Mouse (Mus musculus) large intestine, adult 2 months (tissue): Measurements from ENCODE around the gene Tmod2. TPM values are rescaled to one million over a fixed set of nuclear protein-coding genes. Genes with fewer than 3 reads are reported as not detected.
"Not testable (repeated sequence)": the region's sequence is repeated elsewhere in the genome, so short reads cannot be mapped to it uniquely, and the experiment has no call there.

ENCODE experiments used
- DNase-seq: peaks from one replicate; pipeline ENCODE4 v3.0.0-alpha.2; 2012; ENCODE audit warnings: low read depth, low spot score
- WGBS: fragments of 180-500 bp; shearing (Covaris S2); methylation state at CpG from one replicate; pipeline ENCODE4 v1.1.7; 2018; 5-methylcytosine and 5-hydroxymethylcytosine counted together
- polyA plus RNA-seq: library from polyadenylated mRNA; depleted of rRNA; stranded (reverse); fragments of >200 nt; gene quantifications from 2 replicates; pipeline ENCODE4 v1.2.3, GENCODE M21; 2012

Gene Tmod2
- polyA plus RNA-seq, 1 experiment: 0.43 TPM

DNA sequence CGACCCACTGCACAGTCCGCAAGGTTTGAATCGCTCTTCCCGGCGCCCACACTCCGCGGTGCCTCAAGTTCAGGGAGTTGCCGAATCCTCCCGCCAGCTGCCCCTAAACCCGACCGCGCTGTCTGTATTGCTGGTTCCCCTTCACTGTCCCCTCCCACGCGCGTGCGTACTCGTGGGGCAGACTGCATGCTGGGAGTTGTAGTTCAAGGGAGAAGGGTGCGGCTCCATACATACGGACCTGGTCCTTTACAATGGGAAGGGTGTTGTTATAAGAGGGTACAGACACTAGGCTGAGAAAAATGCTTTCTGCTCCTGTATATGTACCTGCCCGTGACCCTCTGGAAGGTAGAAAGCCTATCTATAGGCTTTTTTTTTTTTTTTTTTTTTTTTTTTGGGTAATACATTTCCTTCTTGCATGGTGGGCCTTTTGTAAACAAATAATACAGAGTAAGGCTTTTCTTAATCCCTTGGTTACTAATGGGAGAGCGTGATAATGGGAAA, 51.6 kb downstream of the Tmod2 start, which contains the start of gene Tmod3:
Gene Tmod3 (minus strand): TSS at position 146 of the 501 bp plus-strand sequence.
- 2% methylated on average over 21 of the region's 21 CpGs for WGBS
- DNase-seq: peak; percentile 94

DNA sequence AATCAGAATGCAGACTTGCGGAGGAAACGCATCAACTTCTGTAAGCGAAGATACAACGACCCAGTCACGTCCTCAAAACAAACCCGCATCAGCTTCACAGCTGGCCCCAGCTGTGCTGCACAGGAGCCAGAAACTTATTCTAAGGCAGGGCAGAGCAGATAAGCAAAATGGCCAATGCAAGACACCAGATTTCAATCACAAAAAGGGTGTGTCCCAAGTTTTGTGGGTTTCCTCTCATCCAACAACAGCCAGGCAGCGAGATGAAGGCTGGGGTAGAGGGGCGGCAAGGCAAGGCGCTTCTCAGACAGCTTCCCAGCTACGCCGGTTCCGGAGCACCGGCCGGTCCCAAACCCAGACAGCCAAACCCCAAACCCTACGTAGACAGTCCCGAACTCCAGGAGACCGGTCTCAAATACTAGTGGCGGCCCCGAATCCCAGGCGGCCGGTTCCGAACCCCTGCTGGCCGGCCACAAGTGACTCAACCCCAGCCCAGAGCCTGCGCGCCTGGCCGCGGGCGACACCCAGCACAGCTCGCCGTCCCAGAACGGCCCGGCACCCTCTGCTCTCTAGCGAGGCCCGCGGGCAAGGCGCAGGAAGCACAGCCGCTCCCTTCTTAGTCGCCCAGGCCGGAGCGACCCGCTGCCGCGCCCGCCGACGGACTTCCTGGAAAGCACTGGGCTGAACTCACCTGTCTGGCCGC, 52.2 kb downstream of the Tmod2 start:
- under 1% methylated on average over 47 of the region's 47 CpGs for WGBS
- peak; percentile 6 for DNase-seq

DNA sequence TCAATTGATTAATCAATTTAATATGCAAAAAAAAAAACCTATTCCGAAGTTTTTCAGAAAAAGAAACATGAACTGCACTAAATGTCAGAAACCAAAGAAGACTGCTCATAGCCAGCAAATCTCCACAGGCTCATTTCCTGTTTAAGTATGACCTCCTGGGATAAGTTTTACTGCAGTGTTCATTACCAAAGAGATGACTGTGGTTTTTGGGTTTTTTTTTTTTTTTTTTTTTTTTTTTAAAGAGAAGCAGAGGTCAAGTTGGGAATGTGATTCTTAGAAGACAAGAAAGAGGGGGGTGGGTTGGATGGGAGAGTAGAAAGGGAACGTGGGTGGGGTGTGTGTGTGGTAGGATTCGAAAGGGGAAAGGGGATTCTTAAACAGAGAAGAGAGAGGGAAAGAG, 52.8 kb downstream of the Tmod2 start:
- no peak for DNase-seq
- 14% methylated on average over 3 of the region's 3 CpGs for WGBS

DNA sequence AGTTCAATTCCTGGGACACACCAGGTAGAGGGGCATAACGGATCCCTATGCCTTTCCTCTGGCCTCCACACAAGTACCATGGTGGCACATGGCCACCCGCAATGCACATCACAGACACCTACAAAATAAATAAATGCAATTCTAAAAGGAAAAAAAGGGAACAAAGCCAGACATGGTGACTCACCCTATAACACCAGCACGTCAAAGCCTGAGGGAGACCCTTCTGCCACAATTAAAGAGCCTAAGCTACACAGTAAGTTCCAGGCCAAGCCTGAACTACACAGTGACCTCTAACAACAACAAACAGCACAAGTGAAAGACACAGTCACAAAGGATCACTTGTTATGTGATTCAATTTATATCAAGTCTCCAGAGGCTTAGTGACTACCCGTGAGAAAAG, 57.4 kb downstream of the Tmod2 start:
- 65% methylated on average over 4 of the region's 4 CpGs for WGBS
- no peak for DNase-seq

DNA sequence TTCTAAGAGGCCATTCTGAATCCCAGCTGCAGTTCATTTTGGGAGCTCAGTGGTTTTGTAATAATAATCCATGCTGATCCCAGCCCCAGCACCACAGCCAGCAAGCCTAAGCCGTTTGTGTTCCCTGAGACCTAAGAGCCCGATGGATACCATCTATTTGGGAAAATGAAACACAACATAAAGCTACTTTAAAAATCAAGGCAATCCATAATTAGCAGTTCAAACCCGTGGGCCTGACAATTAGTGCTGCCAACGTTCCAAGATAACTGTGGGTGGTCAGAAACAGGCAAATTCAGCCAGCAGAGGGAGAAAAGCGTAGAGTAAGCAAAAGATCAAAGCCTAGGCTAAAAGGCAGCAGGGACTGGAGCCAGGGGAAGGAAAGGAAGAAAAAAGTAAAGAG, 59.8 kb downstream of the Tmod2 start:
- WGBS: 61% methylated on average over 5 of the region's 5 CpGs
- DNase-seq: no peak

DNA sequence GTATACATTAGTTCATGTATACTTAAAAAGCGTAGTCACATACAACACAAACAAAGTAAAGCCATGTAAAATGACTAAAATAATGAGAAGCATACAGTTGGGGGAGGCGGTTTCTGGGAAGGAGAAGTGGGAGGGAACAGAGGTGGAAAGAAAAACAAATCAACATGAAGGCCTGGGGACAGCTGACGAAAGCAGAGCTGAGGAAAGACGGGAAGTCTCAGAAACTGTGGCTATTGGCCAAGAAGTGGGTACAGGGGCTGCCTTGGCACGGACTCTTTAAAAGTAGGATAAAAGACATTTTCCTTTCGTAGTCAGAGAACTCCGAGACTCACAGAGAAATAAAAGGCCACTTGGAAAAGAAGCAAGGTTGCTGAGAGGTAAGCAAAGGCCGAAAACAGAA, 62.1 kb downstream of the Tmod2 start:
- WGBS: 80% methylated on average over 8 of the region's 8 CpGs
- DNase-seq: no peak

DNA sequence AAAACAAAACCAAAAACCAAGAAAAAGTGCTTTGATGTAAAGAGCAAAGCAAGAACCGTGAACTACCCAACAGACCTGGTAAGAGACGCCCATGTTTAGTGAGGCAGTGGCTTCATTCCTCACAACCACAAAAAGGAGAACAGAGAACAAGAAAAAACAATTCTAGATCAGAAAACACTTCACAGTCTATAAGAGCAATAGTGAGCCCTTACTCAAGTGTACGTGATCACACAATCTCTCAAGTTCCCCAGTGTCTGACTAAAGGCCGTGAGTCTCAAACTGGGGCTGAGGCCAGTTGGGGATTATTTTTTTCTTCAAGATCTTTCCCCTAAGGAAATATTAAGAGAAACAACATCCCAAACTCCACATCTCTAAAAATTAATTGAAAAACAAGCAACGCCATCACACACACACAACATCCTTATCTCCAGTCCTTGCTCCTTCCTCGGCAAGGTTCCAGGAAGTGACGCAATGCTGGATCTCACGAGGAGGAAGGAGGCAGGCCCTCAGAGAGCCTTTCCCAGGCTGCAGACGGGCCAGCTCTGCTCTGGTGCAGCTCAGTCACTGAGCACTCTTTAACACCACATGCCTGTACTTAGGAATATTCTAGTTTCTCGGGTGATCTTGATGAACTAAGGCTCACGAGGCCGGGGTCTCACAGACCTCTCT, 64.1 kb downstream of the Tmod2 start:
- peak; percentile 76 for DNase-seq
- WGBS: 44% methylated on average over 12 of the region's 12 CpGs

DNA sequence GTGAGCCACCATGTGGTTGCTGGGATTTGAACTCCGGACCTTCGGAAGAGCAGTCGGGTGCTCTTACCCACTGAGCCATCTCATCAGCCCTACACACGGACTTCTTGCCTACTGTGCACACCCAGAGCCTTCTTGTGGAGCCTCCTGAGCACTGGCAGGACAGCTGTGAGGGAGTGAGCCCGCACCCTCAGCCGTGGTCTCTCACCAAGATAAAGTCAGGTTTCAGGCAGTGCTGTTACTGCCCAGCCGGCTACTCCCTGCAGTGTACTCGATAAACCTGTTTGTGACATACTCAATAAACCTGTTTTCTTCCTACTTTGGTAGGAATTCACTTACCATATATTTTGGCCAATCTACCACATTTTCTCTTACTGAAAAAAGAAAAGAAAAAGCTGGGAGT, 65.6 kb downstream of the Tmod2 start:
- 75% methylated on average over 8 of the region's 8 CpGs for WGBS
- DNase-seq: no peak

DNA sequence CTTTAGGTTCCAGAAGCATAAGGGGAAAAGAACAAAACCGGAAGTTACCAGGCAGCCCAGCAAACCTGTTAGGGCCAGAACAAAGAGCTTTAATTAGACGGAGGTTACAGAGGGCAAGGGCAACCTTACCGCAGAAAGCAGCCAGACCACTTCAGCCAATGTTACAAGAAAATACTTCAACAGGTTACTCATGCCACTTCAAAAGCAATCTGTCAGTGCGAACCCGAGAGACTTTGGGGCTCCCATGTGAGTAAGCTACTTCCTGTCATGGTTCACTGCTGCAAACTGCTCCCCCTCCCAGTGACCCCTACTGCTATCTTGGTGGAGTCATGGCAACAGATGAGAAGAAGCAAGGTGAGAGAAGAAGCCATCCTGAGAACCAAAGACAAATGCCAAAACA, 69.6 kb downstream of the Tmod2 start:
- WGBS: 14% methylated on average over 5 of the region's 5 CpGs
- no peak for DNase-seq

DNA sequence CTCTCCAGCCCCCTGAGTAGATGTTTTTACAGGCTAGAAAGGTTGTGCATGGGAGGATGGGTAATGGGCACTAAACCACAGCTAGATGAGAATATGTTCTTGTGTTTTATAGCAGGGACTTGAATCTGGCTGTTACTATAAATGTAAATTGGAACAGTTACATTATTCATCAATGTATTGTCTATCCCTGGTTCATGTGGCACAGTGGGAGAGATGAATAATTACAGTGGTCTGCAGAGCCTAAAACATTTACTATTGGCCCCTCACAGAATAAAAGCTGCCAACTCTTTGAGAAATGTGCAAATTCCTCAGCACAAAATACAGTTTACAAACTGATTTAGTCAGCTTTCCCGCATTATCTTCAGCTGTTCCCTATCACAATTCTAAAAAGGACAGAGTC, 74.7 kb downstream of the Tmod2 start:
- DNase-seq: no peak
- 84% methylated on average over 1 of the region's 1 CpGs for WGBS

DNA sequence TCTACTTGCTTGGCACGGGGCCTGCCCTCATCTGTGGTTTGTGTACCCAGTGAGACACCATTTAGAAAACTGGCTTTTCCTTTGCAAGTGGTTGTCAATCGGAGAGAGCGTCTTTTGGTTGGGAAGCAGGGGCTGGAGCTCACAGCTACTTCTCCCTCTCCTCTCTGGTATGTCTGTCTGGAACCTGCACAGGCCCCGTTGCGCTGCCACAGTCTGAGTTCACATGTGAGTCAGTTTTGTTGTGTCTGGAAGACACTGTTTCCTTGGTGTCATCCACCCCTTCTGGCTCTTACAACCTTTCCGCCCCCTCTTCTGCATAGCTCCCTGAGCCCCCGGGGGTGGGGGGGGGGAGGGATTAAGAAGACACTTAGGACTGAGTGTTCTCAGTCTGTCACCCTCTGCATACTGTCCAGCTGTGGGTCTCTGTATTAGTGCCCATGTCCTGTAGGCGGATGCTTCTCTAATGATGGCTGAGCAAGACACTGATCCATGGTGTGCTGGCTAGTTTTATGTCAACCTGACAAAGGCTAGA, 76.6 kb downstream of the Tmod2 start:
- WGBS: 85% methylated on average over 8 of the region's 8 CpGs
- no peak for DNase-seq

DNA sequence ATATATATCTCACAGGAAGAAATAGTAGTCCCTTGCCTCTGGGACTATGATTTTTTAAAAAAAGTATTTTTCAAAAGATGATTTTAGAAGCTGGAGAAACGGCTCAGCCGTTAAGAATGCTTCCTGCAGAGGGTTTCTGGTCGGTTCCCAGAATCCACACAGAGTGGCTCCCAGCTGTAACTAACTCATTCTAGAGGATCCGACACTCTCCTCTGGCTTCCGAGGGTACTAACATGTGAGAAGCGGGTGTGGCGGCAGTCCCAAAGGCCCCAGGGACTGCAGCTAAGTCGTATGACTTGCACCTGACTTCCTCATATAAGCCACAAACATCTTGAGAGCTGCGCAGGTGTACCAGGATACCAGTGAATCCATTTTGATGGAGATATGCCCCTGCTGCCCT, 78.1 kb downstream of the Tmod2 start:
- DNase-seq: not testable (repeated sequence)
- WGBS: 71% methylated on average over 9 of the region's 9 CpGs

DNA sequence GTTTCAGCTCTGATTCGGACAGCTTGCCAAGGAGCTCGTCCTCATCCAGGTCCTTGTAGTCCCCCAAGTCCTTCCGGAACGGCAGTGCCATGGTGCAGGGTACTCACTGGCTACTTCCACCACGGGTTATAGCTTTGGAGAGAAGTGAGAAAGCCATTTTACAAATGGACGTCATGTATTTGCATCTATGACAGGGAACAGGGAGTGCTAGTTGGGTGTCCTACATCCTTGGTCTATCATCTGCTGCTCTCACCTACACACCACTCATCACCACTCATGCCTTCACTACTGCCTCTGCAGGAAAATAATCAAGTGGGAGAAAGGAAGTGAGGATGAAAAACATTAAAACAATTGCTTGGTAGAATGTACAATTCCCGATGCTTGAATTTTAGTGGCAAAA, 78.7 kb downstream of the Tmod2 start:
- no peak for DNase-seq
- 85% methylated on average over 7 of the region's 7 CpGs for WGBS

DNA sequence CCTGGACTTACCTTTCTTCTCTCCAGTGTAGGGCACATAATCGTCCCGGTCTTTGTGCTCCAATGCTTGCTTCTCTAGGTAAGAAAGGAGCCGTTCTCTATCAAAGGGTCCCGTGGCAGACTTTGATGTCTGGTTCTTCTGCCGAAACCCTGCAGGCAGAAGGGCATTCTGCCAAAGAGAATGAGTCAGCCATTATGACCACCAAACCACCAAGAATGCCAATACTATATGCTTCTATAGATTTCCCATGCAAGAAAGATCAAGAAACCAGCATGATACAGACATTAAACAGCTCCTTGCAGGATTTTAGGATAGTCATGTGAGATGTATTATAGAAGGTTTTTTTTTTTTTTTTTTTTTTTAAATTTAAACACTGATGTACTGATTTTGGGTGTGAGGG, 81.8 kb downstream of the Tmod2 start:
- WGBS: 37% methylated on average over 5 of the region's 5 CpGs

DNA sequence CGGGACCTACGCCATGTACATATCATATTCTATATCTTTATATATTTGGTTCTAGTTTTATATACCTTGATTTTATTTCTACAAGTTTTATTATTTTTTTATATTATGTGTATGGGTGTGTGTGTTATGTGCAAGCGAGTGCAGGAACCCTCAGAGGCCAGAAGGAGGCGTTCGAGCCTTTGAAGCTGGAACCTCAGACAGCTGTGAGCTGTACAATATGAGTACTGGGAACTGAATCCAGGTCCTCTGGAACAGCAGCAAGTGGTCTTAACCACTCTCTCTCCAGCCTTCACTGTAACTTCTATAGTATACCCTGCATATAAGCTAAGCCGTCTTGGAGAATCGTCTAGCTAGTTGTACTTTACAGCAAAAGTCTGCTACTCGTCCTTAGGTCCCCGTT, 83.0 kb downstream of the Tmod2 start:
- DNase-seq: no peak
- WGBS: 93% methylated on average over 9 of the region's 9 CpGs

More for the DNA sequence above, 81.8 kb downstream of the Tmod2 start:
- DNase-seq: no peak

DNA sequence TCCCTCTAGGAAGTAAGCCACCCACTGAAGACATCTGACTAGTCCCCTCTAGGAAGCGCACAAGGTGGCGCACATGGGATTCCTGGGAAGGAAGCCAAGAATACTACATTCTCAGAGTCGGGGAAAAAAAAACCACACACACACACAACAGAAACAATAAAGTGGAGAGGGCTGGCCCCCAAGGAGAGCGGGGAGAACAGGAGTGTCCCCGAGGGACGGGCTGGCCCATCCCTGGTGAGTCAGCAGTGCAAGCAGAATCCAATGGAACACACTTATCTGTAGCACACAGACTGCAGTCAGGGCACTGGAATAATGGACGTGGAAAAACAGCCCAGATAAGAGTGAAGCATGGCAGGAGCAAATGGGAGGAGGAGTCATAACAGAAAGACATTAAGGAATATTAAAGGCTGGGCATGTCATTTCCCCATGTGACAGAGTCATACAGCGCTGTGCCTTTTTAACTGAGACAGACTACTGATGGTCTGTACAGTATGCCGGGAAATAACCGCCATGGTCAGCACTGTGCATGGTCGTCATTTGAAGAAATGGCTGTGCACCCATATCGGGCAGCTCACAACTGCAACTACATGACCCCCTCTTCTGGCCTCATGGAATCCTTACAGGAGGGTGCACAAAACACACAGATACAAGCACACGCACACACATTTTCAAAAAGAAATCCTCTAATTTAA, 83.6 kb downstream of the Tmod2 start:
- 42% methylated on average over 13 of the region's 13 CpGs for WGBS
- DNase-seq: peak; percentile 19

DNA sequence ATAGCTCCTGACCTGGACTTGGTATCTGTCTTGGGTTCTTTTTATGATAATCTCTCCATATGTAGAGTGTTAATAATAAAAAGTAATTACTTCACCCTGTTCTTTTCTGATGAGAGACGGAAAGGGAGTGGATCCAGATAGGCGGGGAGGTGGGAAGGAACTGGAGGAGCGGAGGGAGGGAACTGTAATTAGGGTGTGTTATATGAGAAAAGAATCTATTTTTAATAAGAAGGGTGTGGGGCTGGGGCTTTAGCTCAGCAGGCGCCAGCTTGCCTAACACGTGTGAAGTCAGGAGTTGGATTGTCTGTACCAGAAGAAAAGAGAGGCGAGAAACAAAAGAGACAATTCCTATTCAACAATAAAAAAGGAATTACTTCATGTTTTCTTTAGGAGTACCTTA, 87.5 kb downstream of the Tmod2 start:
- DNase-seq: no peak
- 72% methylated on average over 6 of the region's 6 CpGs for WGBS

DNA sequence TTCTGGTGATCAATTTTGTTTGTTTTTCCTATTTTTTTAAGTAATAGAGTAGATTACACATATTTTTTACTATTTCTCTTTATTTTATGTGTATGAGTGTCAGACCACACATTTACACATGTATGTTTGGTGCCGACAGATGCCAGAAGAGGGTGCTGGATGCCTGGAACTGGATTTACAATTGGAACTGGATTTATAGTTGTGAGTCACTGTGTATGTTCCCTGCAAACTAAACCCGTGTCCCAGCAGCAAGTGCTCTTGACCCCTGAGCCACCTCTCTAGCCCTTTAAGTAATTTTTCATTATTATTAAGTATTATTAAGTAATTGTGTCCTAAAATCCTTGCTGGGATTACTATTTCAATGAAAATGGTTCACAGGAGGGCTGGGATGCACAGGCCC, 88.9 kb downstream of the Tmod2 start:
- WGBS: 55% methylated on average over 2 of the region's 2 CpGs
- no peak for DNase-seq

DNA sequence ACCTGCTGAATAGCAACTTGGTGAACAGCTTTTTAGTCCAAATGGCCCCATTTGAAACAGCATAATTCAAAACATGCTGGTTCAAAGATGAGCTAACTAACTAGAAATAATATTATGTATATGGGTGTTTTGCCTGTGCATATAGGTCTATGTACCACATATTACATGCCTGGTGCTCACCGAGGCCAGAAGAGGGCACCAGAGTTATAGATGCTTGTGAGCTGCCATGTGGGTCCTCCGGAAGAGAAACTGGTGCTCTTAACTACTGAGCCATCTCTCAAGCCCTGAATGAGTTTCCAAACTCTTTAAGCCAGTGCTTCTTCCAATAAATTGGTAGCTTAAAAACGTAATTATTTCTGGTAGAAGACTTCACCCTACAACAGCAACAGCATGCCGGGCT, 89.3 kb downstream of the Tmod2 start:
- WGBS: 59% methylated on average over 4 of the region's 4 CpGs
- DNase-seq: peak; percentile 16

DNA sequence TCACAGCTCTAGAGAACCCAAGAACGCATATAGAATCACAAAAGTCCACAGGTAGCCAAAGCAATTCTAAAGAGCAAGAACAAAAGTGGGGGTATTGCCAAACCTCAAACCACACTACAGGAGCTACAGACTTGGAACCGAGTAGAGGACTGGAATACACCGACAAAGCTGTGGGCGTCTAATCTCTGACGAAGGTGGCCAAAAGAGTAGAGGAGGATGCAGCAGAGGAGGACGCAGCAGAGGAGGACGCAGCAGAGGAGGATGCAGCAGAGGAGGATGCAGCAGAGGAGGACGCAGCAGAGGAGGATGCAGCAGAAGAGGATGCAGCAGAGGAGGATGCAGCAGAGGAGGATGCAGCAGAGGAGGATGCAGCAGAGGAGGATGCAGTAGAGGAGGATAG, 90.2 kb downstream of the Tmod2 start:
- 95% methylated on average over 8 of the region's 8 CpGs for WGBS
- no peak for DNase-seq
